Comparison of ENCODE assay signal across 11 mouse cellular contexts in the genomic region with DNA sequence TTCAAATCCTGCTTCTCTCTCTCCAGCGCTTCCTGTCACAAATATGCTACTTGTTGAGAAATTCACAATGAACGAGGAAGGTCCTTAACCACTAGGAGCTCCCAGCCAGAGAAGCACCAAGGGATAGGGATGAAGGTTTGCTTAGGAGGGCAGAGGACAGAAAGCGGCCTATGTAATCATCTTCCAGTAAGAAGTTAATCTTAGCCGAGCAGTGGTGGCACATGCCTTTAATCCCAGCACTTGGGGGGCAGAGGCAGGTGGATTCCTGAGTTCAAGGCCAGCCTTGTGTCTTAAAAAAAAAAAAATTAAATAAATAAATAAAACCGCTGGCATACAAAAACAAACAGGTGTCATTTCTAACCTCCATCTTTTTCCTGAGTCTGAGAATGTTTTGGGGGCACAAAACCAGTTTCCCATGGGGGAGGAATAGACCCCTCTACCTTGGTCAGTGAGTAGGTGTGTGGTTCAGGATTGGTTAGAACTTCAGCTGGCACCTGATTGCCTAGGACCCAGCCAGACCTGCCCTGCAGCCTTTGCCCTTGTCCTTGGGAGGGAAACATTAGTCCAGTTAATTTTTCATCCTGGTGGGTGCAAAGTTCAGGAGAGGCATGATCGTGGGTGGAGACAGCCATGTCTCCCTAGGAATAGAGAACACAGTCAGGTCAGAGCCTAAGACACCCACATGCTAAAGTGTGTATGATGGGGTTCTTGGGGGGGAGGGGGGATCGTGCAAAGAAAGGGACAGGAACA. TPM values are rescaled to one million over a fixed set of nuclear protein-coding genes. Genes with fewer than 3 reads are reported as not detected.
DNase-seq lines count a peak whose midpoint lies in the region; ATAC-seq lines count a peak whose summit lies in the region.
"Had no signal": no experiment of that assay in that cellular context is flagged by ENCODE, and none has a peak within 500 bp of the region (broad histone marks: within the 10 kb centered on the region; RNA-seq: fewer than 3 reads in every experiment).

No protein-coding gene starts in this region.

- no peaks in the 10 kb centered on the region for H3K9me3 ChIP-seq in heart, embryonic 11.5 days (replicated peaks; ENCODE audit: control insufficient read depth, low read length)
- H3K9me3 ChIP-seq in embryonic facial prominence, embryonic 10.5 days: peaks cover 4% of the 10 kb centered on the region; the same call in 1 of the 2 replicates
- H3K9me3 ChIP-seq in liver, embryonic 12.5 days (replicated peaks): peaks cover 5% of the 10 kb centered on the region
- H3K9me3 ChIP-seq: G1E had no signal

- no peak overlapping the region for H3K4me3 ChIP-seq in heart, embryonic 11.5 days (ENCODE audit: low read depth, low read length)
- peak overlapping the region; percentile 86; the same call in 1 of the 2 replicates for H3K4me3 ChIP-seq in embryonic facial prominence, embryonic 10.5 days
- 0 out of 2 replicates have a peak overlapping the region, but pooled peaks have one; percentile 79 for H3K4me3 ChIP-seq in liver, embryonic 12.5 days
- H3K4me3 ChIP-seq: gastrocnemius, adult 2 months had no signal

- no peaks in the 10 kb centered on the region for H3K36me3 ChIP-seq in heart, embryonic 11.5 days (ENCODE audit: control insufficient read depth, insufficient read depth, low read length)
- H3K36me3 ChIP-seq in embryonic facial prominence, embryonic 10.5 days (replicated peaks): 0 out of 2 replicates have a peak, but pooled peaks cover 4% of the 10 kb centered on the region
- no peaks in the 10 kb centered on the region for H3K36me3 ChIP-seq in liver, embryonic 12.5 days
- H3K36me3 ChIP-seq: G1E had no signal

- H3K4me2 ChIP-seq in heart, embryonic 11.5 days: peak overlapping the region; percentile 94; the same call in 1 of the 2 replicates
- H3K4me2 ChIP-seq in liver, embryonic 12.5 days: peak overlapping the region; percentile 98

- no peaks in the 10 kb centered on the region for H3K27me3 ChIP-seq in heart, embryonic 11.5 days (ENCODE audit: control insufficient read depth, insufficient read depth, low read length)
- H3K27me3 ChIP-seq in embryonic facial prominence, embryonic 10.5 days (replicated peaks; ENCODE audit: low read depth, poor library complexity, severe bottlenecking): no peaks in the 10 kb centered on the region
- no peaks in the 10 kb centered on the region for H3K27me3 ChIP-seq in liver, embryonic 12.5 days (replicated peaks)

- ATAC-seq in heart, embryonic 11.5 days (replicated peaks; ENCODE audit: insufficient number of reproducible peaks, low FRiP score, low TSS enrichment): no peak
- no peak for ATAC-seq in liver, embryonic 12.5 days

- 80% methylated on average over 7 of the region's 7 CpGs for WGBS in heart, embryonic 11.5 days (ENCODE audit: insufficient replicate concordance)
- 74% methylated on average over 7 of the region's 7 CpGs for WGBS in embryonic facial prominence, embryonic 10.5 days
- WGBS in liver, embryonic 12.5 days (ENCODE audit: insufficient replicate concordance): 65% methylated on average over 7 of the region's 7 CpGs

- intact Hi-C loops in heart, postnatal 10 days (cut with DNase I): loop anchor here (5.0 to 10.0 kb wide), 4 partner anchors 82 to 625 kb away; no protein-coding TSS in a partner anchor

- H3K4me1 ChIP-seq in heart, embryonic 11.5 days (ENCODE audit: control insufficient read depth, insufficient read depth, low read length): peaks cover 23% of the 10 kb centered on the region
- peaks cover 48% of the 10 kb centered on the region for H3K4me1 ChIP-seq in embryonic facial prominence, embryonic 10.5 days
- peaks cover 46% of the 10 kb centered on the region for H3K4me1 ChIP-seq in liver, embryonic 12.5 days

- no peak for DNase-seq in heart, postnatal 10 days
- no peak for DNase-seq in embryonic facial prominence, embryonic 10.5 days (ENCODE audit: low spot score)
- peak; percentile 93 for DNase-seq in kidney, adult 9 months
- no peak for DNase-seq in left cerebral cortex, adult 18-20 months (ENCODE audit: low spot score in 2 of 2)
- no peak for DNase-seq in right cerebral cortex, postnatal 10 days (ENCODE audit: low spot score in 2 of 2)
- DNase-seq in adrenal gland, postnatal 10 days: no peak
- DNase-seq: cerebellum, postnatal 25 days; gastrocnemius, adult 2 months had no signal

- no peak overlapping the region for H3K9ac ChIP-seq in heart, embryonic 11.5 days (ENCODE audit: low read depth, low read length)
- H3K9ac ChIP-seq in liver, embryonic 12.5 days: 0 out of 2 replicates have a peak overlapping the region, but pooled peaks have one; percentile 84

- no peak overlapping the region for H3K27ac ChIP-seq in heart, embryonic 11.5 days (ENCODE audit: low read depth, low read length)
- H3K27ac ChIP-seq in embryonic facial prominence, embryonic 10.5 days (replicated peaks): peak overlapping the region; percentile 97; the same call in 1 of the 2 replicates
- peak overlapping the region; percentile 95 for H3K27ac ChIP-seq in liver, embryonic 12.5 days
- H3K27ac ChIP-seq: gastrocnemius, adult 2 months had no signal

RNA-seq across cellular contexts. Expression of a gene that starts 2.4 kb away (rescaled TPM):
- 9.7 and 11.4 TPM in 2 replicates for polyA plus RNA-seq in heart, embryonic 11.5 days (2014; fragmentation: Nextera tagmentation; extraction: Ambion mirVana)
- total RNA-seq in heart, postnatal 10 days (2021): 10 to 100 TPM; 17.0 to 22.6 TPM
- 23.4 and 25.5 TPM in 2 replicates for polyA plus RNA-seq in embryonic facial prominence, embryonic 10.5 days (2016; fragmentation: Nextera tagmentation; extraction: Ambion mirVana)
- polyA plus RNA-seq in liver, embryonic 12.5 days (2016; fragmentation: Nextera tagmentation; extraction: Ambion mirVana): 5.8 and 7.2 TPM in 2 replicates
- total RNA-seq in left cerebral cortex, adult 18-20 months (2021): 10 to 100 TPM; 58.2 to 70.2 TPM
- total RNA-seq in adrenal gland, postnatal 10 days (2021): 10 to 100 TPM; 24.4 to 31.8 TPM
